Mouse (Mus musculus) forebrain, embryonic 16.5 days (tissue): ENCODE results near the gene Sds. TPM values are rescaled to one million over a fixed set of nuclear protein-coding genes. Genes with fewer than 3 reads are reported as not detected.
"Not testable (repeated sequence)": the region's sequence is repeated elsewhere in the genome, so short reads cannot be mapped to it uniquely, and the experiment has no call there.

ENCODE experiments used
- ATAC-seq: fragments of 200-750 bp; cut with Nextera tagmentation; 2 replicates; pipeline ENCODE4 v1.8.0; 2017; ENCODE audit warnings: mild to moderate bottlenecking, moderate library complexity
- H3K27ac ChIP-seq: fragments of 300-500 bp; sonication (generic); 2 replicates; pipeline ENCODE4 v1.5.1; 2014; ENCODE audit warnings: low read length, control low read depth
- H3K27me3 ChIP-seq: fragments of 300-500 bp; sonication (generic); replicated peaks from 2 replicates; pipeline ENCODE4 v1.6.1; 2014; ENCODE audit warnings: low read length; ENCODE audit not compliant: control insufficient read depth, insufficient read depth
- H3K36me3 ChIP-seq: fragments of 300-500 bp; sonication (generic); 2 replicates; pipeline ENCODE4 v1.6.1; 2014; ENCODE audit not compliant: control insufficient read depth, insufficient read depth
- H3K4me1 ChIP-seq: fragments of 300-500 bp; sonication (generic); replicated peaks from 2 replicates; pipeline ENCODE4 v1.6.1; 2014; ENCODE audit warnings: low read length; ENCODE audit not compliant: control insufficient read depth, insufficient read depth
- H3K4me2 ChIP-seq: fragments of 300-500 bp; sonication (generic); 2 replicates; pipeline ENCODE4 v1.6.1; 2014; ENCODE audit warnings: mild to moderate bottlenecking, low read length, control low read depth
- H3K4me3 ChIP-seq: fragments of 300-500 bp; sonication (generic); replicated peaks from 2 replicates; pipeline ENCODE4 v1.5.1; 2014; ENCODE audit warnings: mild to moderate bottlenecking, low read length, control low read depth
- H3K9ac ChIP-seq: fragments of 300-500 bp; sonication (generic); replicated peaks from 2 replicates; pipeline ENCODE4 v1.6.1; 2014; ENCODE audit warnings: low read depth, low read length, control low read depth
- H3K9me3 ChIP-seq: fragments of 300-500 bp; sonication (generic); 2 replicates; pipeline ENCODE4 v1.6.1; 2016; ENCODE audit warnings: low read length; ENCODE audit not compliant: control insufficient read depth
- WGBS: fragments of 180-500 bp; shearing (Covaris S2); extraction: QIAGEN DNeasy Blood & Tissue Kit; methylation state at CpG from one replicate; pipeline ENCODE4 v1.1.7; 2014; 5-methylcytosine and 5-hydroxymethylcytosine counted together
- polyA plus RNA-seq: library from polyadenylated mRNA; unstranded; fragments of >200 nt; fragmentation: Nextera tagmentation; extraction: Ambion mirVana; gene quantifications from 2 replicates; pipeline ENCODE4 v1.2.1, GENCODE M21; 2015

Gene Sds
- polyA plus RNA-seq, 1 experiment from 2014 or later, result not detected

DNA sequence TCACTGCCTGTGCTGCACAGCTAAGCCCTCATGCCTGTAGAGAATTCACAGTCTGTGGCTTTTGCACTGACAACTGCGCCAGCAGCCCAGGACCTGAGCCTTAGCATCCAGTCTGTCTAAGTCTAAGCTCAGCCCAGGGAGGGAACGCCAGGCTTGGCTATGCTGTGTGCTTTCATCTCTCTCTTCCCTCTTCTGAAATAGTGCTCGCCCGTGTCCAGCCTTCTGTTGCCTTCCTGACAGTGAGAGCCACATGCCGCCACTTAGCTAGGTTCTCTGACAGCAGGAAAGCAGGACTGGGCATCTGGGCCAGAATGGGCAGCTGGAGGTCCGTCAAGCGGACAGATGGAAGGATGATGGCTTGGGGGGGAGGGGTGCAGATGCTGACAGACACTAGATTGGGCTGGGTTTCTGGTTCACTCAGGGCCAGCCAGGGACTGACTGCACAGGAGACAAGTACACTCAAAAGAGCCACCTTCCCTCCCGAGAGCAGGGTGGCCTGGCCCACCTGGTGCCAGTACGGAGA, 17.6 kb downstream of the Sds start:
- no peaks in the 10 kb centered on the region for H3K27me3 ChIP-seq
- H3K27ac ChIP-seq, result no peak overlapping the region
- WGBS, result 73% methylated on average over 9 of the region's 9 CpGs
- H3K4me3 ChIP-seq, result no peak overlapping the region
- H3K9ac ChIP-seq, result no peak overlapping the region
- peaks cover 12% of the 10 kb centered on the region; the same call in 1 of the 2 replicates for H3K4me1 ChIP-seq
- no peaks in the 10 kb centered on the region for H3K9me3 ChIP-seq
- H3K4me2 ChIP-seq, result no peak overlapping the region
- ATAC-seq, result no peak
- no peaks in the 10 kb centered on the region for H3K36me3 ChIP-seq

DNA sequence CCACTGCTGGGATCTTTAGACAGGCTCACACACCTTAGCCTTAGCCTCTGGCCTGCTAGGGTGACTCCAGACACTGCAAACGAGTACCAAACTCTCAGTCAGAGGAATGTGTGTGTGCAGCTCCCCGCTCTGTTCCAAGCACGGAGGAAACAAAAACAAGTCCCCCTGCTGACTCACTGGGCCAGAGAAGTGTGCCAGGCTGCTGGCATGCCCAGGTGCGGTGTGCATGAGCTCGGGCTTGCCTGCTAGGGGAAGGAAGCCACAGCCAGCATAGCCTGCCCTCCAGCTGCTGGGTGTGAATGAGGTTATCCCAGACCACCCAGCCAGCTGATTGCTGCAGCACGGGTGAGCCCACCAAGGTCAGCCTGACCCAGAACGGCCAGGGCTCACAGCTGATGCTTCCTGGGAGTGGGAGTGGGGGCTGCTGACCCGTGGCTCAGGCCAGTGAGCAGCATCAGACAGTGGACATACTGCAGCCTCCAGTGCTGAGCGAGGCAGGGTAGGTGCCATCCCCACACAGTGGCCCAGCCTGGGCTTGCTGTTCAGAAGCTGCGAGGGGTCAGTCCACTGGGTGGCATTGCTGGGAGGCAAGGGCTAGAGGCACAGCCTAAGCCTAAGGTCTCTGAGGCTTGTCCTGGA, 18.9 kb downstream of the Sds start:
- Histone ChIP-seq H3K9me3 (no peaks in the 10 kb centered on the region), H3K27me3 (no peaks in the 10 kb centered on the region), H3K36me3 (no peaks in the 10 kb centered on the region), H3K4me2 (no peak overlapping the region), H3K4me1 (peaks cover 12% of the 10 kb centered on the region; the same call in 1 of the 2 replicates), H3K27ac (no peak overlapping the region), H3K4me3 (no peak overlapping the region), H3K9ac (no peak overlapping the region)
- ATAC-seq, result no peak
- 76% methylated on average over 10 of the region's 10 CpGs for WGBS

DNA sequence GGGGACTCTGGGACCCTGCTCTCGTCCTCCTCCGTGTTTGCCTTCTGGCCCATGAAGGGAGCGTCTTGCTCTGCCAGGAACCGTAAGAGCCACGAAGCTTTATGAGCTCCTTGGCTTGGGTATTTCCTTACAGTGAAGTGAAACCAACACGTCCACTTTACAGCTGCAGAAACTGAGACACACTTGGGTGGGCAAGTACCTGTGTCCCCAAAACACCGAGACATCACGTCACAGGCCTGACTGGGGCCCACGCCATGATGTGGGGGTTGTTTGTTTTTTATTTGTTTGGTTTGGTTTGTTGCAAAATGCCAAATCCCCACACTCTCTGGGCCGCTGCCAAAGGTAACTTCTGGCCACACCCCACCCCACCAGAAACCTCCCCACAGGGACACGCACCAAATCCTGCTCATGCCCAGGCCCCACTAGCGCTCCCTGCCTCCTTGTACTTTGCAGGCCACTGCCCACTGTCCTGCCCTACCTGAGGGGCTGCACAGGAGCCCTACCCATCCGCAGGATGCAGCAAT, 19.4 kb downstream of the Sds start:
- Histone ChIP-seq H3K27ac (no peak overlapping the region), H3K9me3 (no peaks in the 10 kb centered on the region), H3K9ac (no peak overlapping the region), H3K4me2 (no peak overlapping the region), H3K4me3 (no peak overlapping the region), H3K36me3 (no peaks in the 10 kb centered on the region), H3K4me1 (peaks cover 6% of the 10 kb centered on the region; the same call in 1 of the 2 replicates), H3K27me3 (no peaks in the 10 kb centered on the region)
- 92% methylated on average over 13 of the region's 13 CpGs for WGBS
- no peak for ATAC-seq

DNA sequence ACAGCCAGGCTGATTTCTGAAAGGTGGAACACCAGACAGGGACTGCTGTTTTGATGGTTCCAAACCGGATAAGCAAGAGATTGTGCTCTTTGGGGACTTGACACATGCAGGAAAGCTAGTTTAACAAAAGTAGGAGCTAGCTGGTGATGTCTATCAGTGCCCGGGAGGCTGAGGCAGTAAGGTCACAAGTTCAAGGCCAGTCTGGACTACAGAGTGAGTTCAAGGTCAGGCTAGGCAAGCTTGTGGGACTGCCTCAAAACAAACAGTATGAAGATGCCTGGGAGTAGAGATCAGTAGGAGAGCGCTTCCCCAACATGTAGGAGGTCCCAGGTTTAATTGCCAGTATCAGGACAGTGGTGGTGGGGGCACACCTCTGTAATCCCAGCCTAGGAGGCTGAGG, 20.7 kb downstream of the Sds start:
- Histone ChIP-seq H3K27ac (no peak overlapping the region), H3K9me3 (no peaks in the 10 kb centered on the region), H3K4me2 (no peak overlapping the region), H3K4me3 (no peak overlapping the region), H3K27me3 (no peaks in the 10 kb centered on the region), H3K4me1 (peaks cover 9% of the 10 kb centered on the region), H3K9ac (no peak overlapping the region), H3K36me3 (no peaks in the 10 kb centered on the region)
- no peak for ATAC-seq
- 97% methylated on average over 3 of the region's 3 CpGs for WGBS

DNA sequence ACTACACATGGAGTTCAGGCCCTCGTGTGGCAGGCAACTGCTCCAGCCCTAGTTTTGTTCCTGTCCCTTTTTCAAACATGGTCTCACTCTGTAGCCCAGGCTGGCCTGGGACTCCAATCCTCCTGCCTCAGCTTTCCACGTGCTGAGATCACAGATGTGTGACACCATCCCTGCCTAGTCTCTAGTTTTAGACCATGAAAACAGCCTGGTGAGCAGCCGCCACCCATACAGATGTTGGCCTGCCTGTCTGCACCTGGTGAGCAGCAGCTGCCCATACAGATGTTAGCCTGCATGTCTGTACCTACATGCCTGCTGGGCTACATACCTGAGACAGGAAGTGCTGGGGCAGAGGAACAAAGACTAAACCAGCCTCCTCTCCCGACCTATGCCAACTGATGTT, 22.9 kb downstream of the Sds start:
- Histone ChIP-seq H3K4me2 (no peak overlapping the region), H3K4me3 (no peak overlapping the region), H3K4me1 (peaks cover 17% of the 10 kb centered on the region), H3K27ac (no peak overlapping the region), H3K9ac (no peak overlapping the region), H3K9me3 (no peaks in the 10 kb centered on the region), H3K36me3 (no peaks in the 10 kb centered on the region), H3K27me3 (no peaks in the 10 kb centered on the region)
- WGBS, result 82% methylated on average over 4 of the region's 4 CpGs
- ATAC-seq, result no peak

DNA sequence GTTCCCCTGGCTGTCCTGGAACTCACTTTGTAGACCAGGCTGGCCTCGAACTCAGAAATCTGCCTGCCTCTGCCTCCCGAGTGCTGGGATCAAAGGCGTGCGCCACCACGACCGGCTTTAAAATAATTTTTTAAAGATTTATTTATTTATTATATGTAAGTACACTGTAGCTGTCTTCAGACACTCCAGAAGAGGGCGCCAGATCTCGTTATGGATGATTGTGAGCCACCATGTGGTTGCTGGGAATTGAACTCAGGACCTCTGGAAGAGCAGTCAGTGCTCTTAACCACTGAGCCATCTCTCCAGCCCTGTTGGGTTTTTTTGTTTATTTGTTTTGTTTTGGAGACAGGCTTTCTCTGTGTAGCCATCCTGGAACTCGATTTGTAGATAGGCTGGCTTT, 24.3 kb downstream of the Sds start:
- H3K27me3 ChIP-seq, ATAC-seq: not testable (repeated sequence)
- WGBS, result 86% methylated on average over 9 of the region's 9 CpGs

DNA sequence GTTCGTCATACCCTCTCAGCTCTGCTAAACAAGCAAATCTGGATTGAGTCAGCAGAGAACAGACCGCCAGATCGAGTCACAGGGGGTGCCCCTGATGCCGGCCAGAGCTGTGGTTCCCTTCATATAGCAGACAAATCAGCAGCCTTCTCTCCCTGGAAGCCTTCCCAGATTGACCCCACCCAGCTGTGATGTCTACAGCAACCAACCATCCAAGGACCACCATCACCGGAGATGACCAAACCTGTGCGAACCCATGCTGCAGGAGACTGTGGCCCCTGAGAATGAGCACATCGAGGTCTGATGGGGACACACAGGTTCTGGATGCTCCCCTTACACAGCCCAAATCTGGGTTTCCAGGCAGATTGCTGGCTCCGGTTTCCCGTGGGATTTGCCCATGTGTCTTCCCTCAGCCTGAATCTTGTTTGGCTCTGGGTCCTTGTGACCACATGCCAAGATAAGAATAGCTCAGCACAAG, 25.9 kb downstream of the Sds start:
- Histone ChIP-seq H3K27ac (no peak overlapping the region), H3K36me3 (no peaks in the 10 kb centered on the region), H3K4me3 (peak overlapping the region; percentile 87), H3K27me3 (no peaks in the 10 kb centered on the region), H3K4me2 (peak overlapping the region; percentile 93), H3K9ac (no peak overlapping the region; the same call in 1 of the 2 replicates), H3K4me1 (peaks cover 19% of the 10 kb centered on the region), H3K9me3 (no peaks in the 10 kb centered on the region)
- 59% methylated on average over 9 of the region's 9 CpGs for WGBS
- ATAC-seq, result no peak

More for the DNA sequence above, 24.3 kb downstream of the Sds start:
- peaks cover 17% of the 10 kb centered on the region for H3K4me1 ChIP-seq
- H3K36me3 ChIP-seq, H3K9me3 ChIP-seq, H3K9ac ChIP-seq, H3K4me2 ChIP-seq, H3K27ac ChIP-seq, H3K4me3 ChIP-seq: not testable (repeated sequence)

DNA sequence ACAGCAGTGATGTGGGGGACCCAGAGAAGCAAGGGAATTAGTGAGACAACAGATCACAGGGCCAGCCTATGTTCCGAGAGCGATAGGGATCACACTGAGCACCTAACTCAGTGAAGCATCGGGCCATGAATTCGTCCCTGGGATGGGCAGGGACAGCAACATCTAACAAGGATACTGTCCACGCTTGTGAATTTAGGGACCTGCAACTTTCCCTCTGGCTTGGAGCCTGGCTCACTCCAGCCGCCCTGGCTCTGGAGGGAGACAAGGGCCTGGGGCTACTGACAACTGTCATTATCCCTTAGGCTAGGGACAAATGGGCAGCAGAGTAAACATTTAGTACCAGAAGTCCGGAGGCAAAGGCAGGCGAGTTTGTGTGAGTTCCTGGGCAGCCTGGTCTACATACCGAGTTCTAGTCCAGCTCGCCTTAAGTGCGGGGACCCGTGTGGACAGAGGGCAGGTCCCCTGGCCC, 26.4 kb downstream of the Sds start:
- 8% methylated on average over 12 of the region's 12 CpGs for WGBS

DNA sequence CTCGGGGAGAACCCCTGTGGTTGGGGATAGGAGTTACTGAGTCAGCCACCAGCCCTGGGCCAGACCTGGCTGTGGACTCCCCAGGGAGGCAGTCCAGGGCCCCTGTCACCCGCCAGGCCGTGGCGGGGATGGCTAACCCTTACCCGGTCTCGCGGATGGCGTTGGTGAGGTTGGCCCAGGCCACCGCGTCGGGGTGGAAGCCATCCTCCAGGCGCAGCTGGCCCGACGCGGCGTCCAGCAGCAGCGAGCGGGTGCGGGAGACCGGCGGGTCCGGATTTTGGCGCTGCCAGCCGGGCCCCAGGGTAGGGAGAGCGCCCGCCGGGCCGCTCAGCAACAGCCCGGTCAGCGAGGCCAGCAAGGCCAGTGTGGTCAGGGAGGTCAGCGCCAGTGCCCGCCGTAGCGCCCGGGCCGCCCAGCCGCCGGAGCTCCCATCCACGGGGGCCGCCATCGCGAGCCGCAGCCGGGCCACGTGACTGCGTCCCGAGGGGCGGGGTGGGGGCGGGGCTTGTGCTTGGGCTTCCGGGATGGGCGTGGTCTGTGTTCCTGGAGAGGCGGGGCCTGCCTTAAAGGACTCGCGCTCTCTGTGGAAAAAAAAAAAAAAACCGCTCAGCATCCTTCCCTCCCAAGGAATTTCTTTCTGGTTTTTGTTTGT, 26.9 kb downstream of the Sds start, which contains the start of gene Plbd2:
Gene Plbd2, minus strand, starts transcription at position 482 of the 652 bp plus-strand sequence.
- Histone ChIP-seq H3K4me3 (peak within 1 kb of the TSS; percentile 87), H3K27me3 (no peaks in the 10 kb centered on the region), H3K4me2 (peak within 1 kb of the TSS; percentile 93), H3K27ac (no peak within 1 kb of the TSS), H3K9me3 (no peaks in the 10 kb centered on the region), H3K4me1 (peaks cover 19% of the 10 kb centered on the region), H3K9ac (peak within 1 kb of the TSS; percentile 85), H3K36me3 (no peaks in the 10 kb centered on the region)
- peak; percentile 72 for ATAC-seq
- WGBS, result 0% methylated on average over 53 of the region's 55 CpGs

More for the DNA sequence above, 26.4 kb downstream of the Sds start:
- no peak overlapping the region for H3K27ac ChIP-seq
- no peaks in the 10 kb centered on the region for H3K27me3 ChIP-seq
- peak overlapping the region; percentile 93 for H3K4me2 ChIP-seq
- H3K4me1 ChIP-seq, result peaks cover 19% of the 10 kb centered on the region
- H3K36me3 ChIP-seq, result no peaks in the 10 kb centered on the region
- peak overlapping the region; percentile 85 for H3K9ac ChIP-seq
- H3K4me3 ChIP-seq, result peak overlapping the region; percentile 87
- ATAC-seq, result no peak
- H3K9me3 ChIP-seq, result no peaks in the 10 kb centered on the region
